10 mouse cellular contexts compared by ENCODE assay signal in genomic region chr3:50421480-50422277, GRCm38 (mm10). TPM values are rescaled to one million over a fixed set of nuclear protein-coding genes. Genes with fewer than 3 reads are reported as not detected.
DNase-seq lines count a peak whose midpoint lies in the region; ATAC-seq and TF ChIP-seq lines count a peak whose summit lies in the region.
"Had no signal": no experiment of that assay in that cellular context is flagged by ENCODE, and none has a peak within 500 bp of the region (broad histone marks: within the 10 kb centered on the region; RNA-seq: fewer than 3 reads in every experiment).

No protein-coding gene starts in this region.

- no peak overlapping the region for H3K4me3 ChIP-seq in hindbrain, embryonic 11.5 days (ENCODE audit: low read depth, low read length)
- no peak overlapping the region for H3K4me3 ChIP-seq in limb, embryonic 10.5 days
- no peak overlapping the region for H3K4me3 ChIP-seq in lung, postnatal 0 days (ENCODE audit: low read depth, low read length)
- H3K4me3 ChIP-seq: limb, embryonic 12.5 days had no signal

- peak; percentile 49 for DNase-seq in embryo, embryonic 10 days (ENCODE audit: low spot score)
- no peak for DNase-seq in embryo, embryonic 9.5 days (ENCODE audit: extremely low spot score)
- DNase-seq in hindbrain, embryonic 11.5 days (ENCODE audit: low spot score) = peak; percentile 36
- peak; percentile 43 to 47 for DNase-seq in left cerebral cortex, postnatal 14 days (ENCODE audit: low spot score in 2 of 2)
- DNase-seq in right cerebral cortex, postnatal 14 days = peak; percentile 10
- no peak for DNase-seq in kidney, adult 11 months
- no peak for DNase-seq in limb, embryonic 10.5 days (ENCODE audit: low spot score)
- no peak for DNase-seq in lung, postnatal 0 days (ENCODE audit: low spot score)

- TF ChIP-seq CTCF in lung, postnatal 0 days (IDR thresholded peaks at IDR 0.05) = no peak

- H3K27ac ChIP-seq in hindbrain, embryonic 11.5 days (ENCODE audit: low read depth, low read length) = 0 out of 2 replicates have a peak overlapping the region, but pooled peaks have one; percentile 17
- no peak overlapping the region for H3K27ac ChIP-seq in limb, embryonic 10.5 days
- H3K27ac ChIP-seq in lung, postnatal 0 days (ENCODE audit: low read length) = no peak overlapping the region
- H3K27ac ChIP-seq: limb, embryonic 12.5 days had no signal

- no peak overlapping the region for H3K4me2 ChIP-seq in hindbrain, embryonic 11.5 days (replicated peaks; ENCODE audit: low read depth, low read length)
- H3K4me2 ChIP-seq in lung, postnatal 0 days (replicated peaks; ENCODE audit: low read depth, low read length) = no peak overlapping the region
- H3K4me2 ChIP-seq: limb, embryonic 12.5 days had no signal

- TF ChIP-seq EP300 in lung, postnatal 0 days (IDR thresholded peaks at IDR 0.05) = no peak

- H3K9me3 ChIP-seq in hindbrain, embryonic 11.5 days (ENCODE audit: control insufficient read depth, low read length) = no peaks in the 10 kb centered on the region
- no peaks in the 10 kb centered on the region for H3K9me3 ChIP-seq in limb, embryonic 10.5 days (replicated peaks)
- H3K9me3 ChIP-seq in lung, postnatal 0 days (ENCODE audit: low read length) = no peaks in the 10 kb centered on the region
- H3K9me3 ChIP-seq: limb, embryonic 12.5 days had no signal

- no peaks in the 10 kb centered on the region for H3K27me3 ChIP-seq in hindbrain, embryonic 11.5 days (ENCODE audit: control insufficient read depth, insufficient read depth, low read length)
- H3K27me3 ChIP-seq in limb, embryonic 10.5 days (ENCODE audit: low read depth, poor library complexity, severe bottlenecking) = no peaks in the 10 kb centered on the region
- no peaks in the 10 kb centered on the region for H3K27me3 ChIP-seq in lung, postnatal 0 days (replicated peaks; ENCODE audit: insufficient read depth, low read length)
- H3K27me3 ChIP-seq: limb, embryonic 12.5 days; Patski had no signal

- no peaks in the 10 kb centered on the region for H3K36me3 ChIP-seq in hindbrain, embryonic 11.5 days (ENCODE audit: control insufficient read depth, insufficient read depth, low read length)
- no peaks in the 10 kb centered on the region for H3K36me3 ChIP-seq in limb, embryonic 10.5 days
- no peaks in the 10 kb centered on the region for H3K36me3 ChIP-seq in lung, postnatal 0 days (ENCODE audit: insufficient read depth, low read length)
- H3K36me3 ChIP-seq: limb, embryonic 12.5 days had no signal

- WGBS in hindbrain, embryonic 11.5 days = 46% methylated on average over 8 of the region's 8 CpGs
- WGBS in limb, embryonic 10.5 days = 72% methylated on average over 8 of the region's 8 CpGs
- WGBS in lung, postnatal 0 days = 73% methylated on average over 8 of the region's 8 CpGs

- H3K9ac ChIP-seq in hindbrain, embryonic 11.5 days (ENCODE audit: low read depth, low read length) = no peak overlapping the region
- no peak overlapping the region for H3K9ac ChIP-seq in lung, postnatal 0 days (replicated peaks; ENCODE audit: low read depth)
- H3K9ac ChIP-seq: limb, embryonic 12.5 days had no signal

- intact Hi-C loops in left cerebral cortex, postnatal 14 days (cut with DNase I) = no loop called here

- H3K4me1 ChIP-seq in hindbrain, embryonic 11.5 days (replicated peaks; ENCODE audit: control insufficient read depth, insufficient read depth, low read length) = no peaks in the 10 kb centered on the region
- no peaks in the 10 kb centered on the region for H3K4me1 ChIP-seq in limb, embryonic 10.5 days
- no peaks in the 10 kb centered on the region for H3K4me1 ChIP-seq in lung, postnatal 0 days (ENCODE audit: insufficient read depth, low read depth, low read length)

- ATAC-seq in hindbrain, embryonic 11.5 days (ENCODE audit: low FRiP score) = peak; percentile 75; the same call in 1 of the 2 replicates
- no peak for ATAC-seq in lung, postnatal 0 days
- ATAC-seq: Patski had no signal

RNA-seq across cellular contexts. Expression of gene Slc7a11, which starts 21.7 kb away (rescaled TPM):
- polyA plus RNA-seq in hindbrain, embryonic 11.5 days (2014; fragmentation: Nextera tagmentation; extraction: Ambion mirVana) = 0.26 and 0.86 TPM in 2 replicates
- 10 to 100 TPM; 20.7 to 22.6 TPM for total RNA-seq in left cerebral cortex, postnatal 14 days (2021)
- 1.8 and 3.6 TPM in 2 replicates for polyA plus RNA-seq in limb, embryonic 10.5 days (2016; fragmentation: Nextera tagmentation; extraction: Ambion mirVana)
- 0.13 and 0.87 TPM in 2 replicates for polyA plus RNA-seq in lung, postnatal 0 days (2015; fragmentation: Nextera tagmentation; extraction: Ambion mirVana)

Comparison
In these comparisons a context has a peak if more than half of its experiments do, and no peak if none do; other contexts are left out.
1. DNase-seq: peak in embryo, embryonic 10 days (single experiment), hindbrain, embryonic 11.5 days (single experiment), left cerebral cortex, postnatal 14 days (2 of 2) and right cerebral cortex, postnatal 14 days (single experiment); none in embryo, embryonic 9.5 days (single experiment), kidney, adult 11 months (single experiment), limb, embryonic 10.5 days (single experiment) and lung, postnatal 0 days (single experiment).